ENCODE assay signal across 20 mouse cellular contexts in the genomic region with DNA sequence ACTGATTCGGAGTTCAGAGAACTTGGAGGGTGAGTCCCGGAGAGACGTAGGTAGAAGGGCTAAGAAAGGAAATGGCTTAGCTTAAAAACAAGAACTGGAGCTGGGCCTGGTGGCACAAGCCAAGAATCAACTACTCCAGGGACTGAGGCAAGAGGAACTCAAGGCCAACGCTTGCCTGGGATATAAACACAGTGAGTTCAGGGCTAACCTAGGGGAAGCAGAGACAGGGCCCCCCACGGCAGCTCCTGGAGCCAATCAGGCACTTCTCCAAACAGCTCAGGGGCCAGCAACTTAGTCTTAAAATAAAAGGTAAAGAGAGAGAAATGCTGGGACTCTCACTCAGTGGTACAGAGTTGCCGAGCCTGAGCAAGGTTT. TPM values are rescaled to one million over a fixed set of nuclear protein-coding genes. Genes with fewer than 3 reads are reported as not detected.
A peak's percentile ranks its signal among the peaks of the same experiment; 100 is the strongest.
DNase-seq lines count a peak whose midpoint lies in the region; ATAC-seq lines count a peak whose summit lies in the region.
"Had no signal": no experiment of that assay in that cellular context is flagged by ENCODE, and none has a peak within 500 bp of the region (broad histone marks: within the 10 kb centered on the region; RNA-seq: fewer than 3 reads in every experiment).

No protein-coding gene starts in this region.

- DNase-seq in adrenal gland, postnatal 14 days = peak; percentile 43
- no peak for DNase-seq in adrenal gland, adult 8-10 months
- DNase-seq in kidney, postnatal 10 days = no peak
- no peak for DNase-seq in left cerebral cortex, postnatal 14 days (ENCODE audit: low spot score in 2 of 2)
- DNase-seq: left cerebral cortex, postnatal 4 days; lung, postnatal 10 days; right cerebral cortex, postnatal 14 days; thymus, postnatal 14 days had no signal

- no peaks in the 10 kb centered on the region for H3K9me3 ChIP-seq in kidney, embryonic 14.5 days (ENCODE audit: control insufficient read depth, low read length)
- H3K9me3 ChIP-seq in liver, embryonic 15.5 days (replicated peaks) = no peaks in the 10 kb centered on the region
- no peaks in the 10 kb centered on the region for H3K9me3 ChIP-seq in forebrain, embryonic 15.5 days
- H3K9me3 ChIP-seq: embryonic facial prominence, embryonic 13.5 days; heart, embryonic 12.5 days; hindbrain, embryonic 10.5 days; midbrain, embryonic 10.5 days; neural tube, embryonic 15.5 days had no signal

- ATAC-seq in kidney, embryonic 14.5 days (ENCODE audit: low FRiP score, low TSS enrichment) = no peak
- no peak for ATAC-seq in liver, embryonic 15.5 days (ENCODE audit: insufficient read depth)
- ATAC-seq in forebrain, embryonic 15.5 days (replicated peaks) = no peak
- ATAC-seq: forebrain, embryonic 14.5 days had no signal

- intact Hi-C loops in left cerebral cortex, postnatal 14 days (cut with DNase I) = no loop called here

- WGBS in kidney, embryonic 14.5 days = 79% methylated on average over 6 of the region's 6 CpGs
- WGBS in liver, embryonic 15.5 days (ENCODE audit: insufficient replicate concordance) = 76% methylated on average over 6 of the region's 6 CpGs
- 87% methylated on average over 6 of the region's 6 CpGs for WGBS in forebrain, embryonic 15.5 days

- no peak overlapping the region for H3K4me2 ChIP-seq in kidney, embryonic 14.5 days (replicated peaks; ENCODE audit: low read depth, low read length)
- peak overlapping the region; percentile 95 for H3K4me2 ChIP-seq in liver, embryonic 15.5 days
- no peak overlapping the region for H3K4me2 ChIP-seq in forebrain, embryonic 15.5 days (replicated peaks)
- H3K4me2 ChIP-seq: embryonic facial prominence, embryonic 13.5 days; heart, embryonic 12.5 days; neural tube, embryonic 15.5 days had no signal

- no peaks in the 10 kb centered on the region; the same call in 1 of the 2 replicates for H3K36me3 ChIP-seq in kidney, embryonic 14.5 days (ENCODE audit: control insufficient read depth, insufficient read depth, low read length)
- peaks cover 80% of the 10 kb centered on the region for H3K36me3 ChIP-seq in liver, embryonic 15.5 days (replicated peaks)
- H3K36me3 ChIP-seq in forebrain, embryonic 15.5 days = no peaks in the 10 kb centered on the region
- H3K36me3 ChIP-seq: embryonic facial prominence, embryonic 13.5 days; hindbrain, embryonic 10.5 days; midbrain, embryonic 10.5 days had no signal

- H3K27ac ChIP-seq in kidney, embryonic 14.5 days (ENCODE audit: low read depth, low read length) = peak overlapping the region; percentile 30; the same call in 1 of the 2 replicates
- H3K27ac ChIP-seq in brown adipose tissue, adult 24 weeks (replicated peaks; ENCODE audit: low read depth, low read length) = peak overlapping the region; percentile 53; the same call in 1 of the 2 replicates
- H3K27ac ChIP-seq in liver, embryonic 15.5 days (replicated peaks) = peak overlapping the region; percentile 100
- H3K27ac ChIP-seq in forebrain, embryonic 15.5 days (replicated peaks) = no peak overlapping the region
- H3K27ac ChIP-seq: embryonic facial prominence, embryonic 13.5 days; hindbrain, embryonic 10.5 days; midbrain, embryonic 10.5 days; neural tube, embryonic 15.5 days had no signal

- H3K4me3 ChIP-seq in kidney, embryonic 14.5 days (ENCODE audit: low read length) = no peak overlapping the region
- H3K4me3 ChIP-seq in brown adipose tissue, adult 24 weeks (ENCODE audit: insufficient read depth, low read depth, low read length) = no peak overlapping the region
- peak overlapping the region; percentile 83 for H3K4me3 ChIP-seq in liver, embryonic 15.5 days (replicated peaks)
- no peak overlapping the region for H3K4me3 ChIP-seq in forebrain, embryonic 15.5 days
- H3K4me3 ChIP-seq: embryonic facial prominence, embryonic 13.5 days; heart, embryonic 12.5 days; hindbrain, embryonic 10.5 days; midbrain, embryonic 10.5 days; neural tube, embryonic 15.5 days had no signal

- H3K4me1 ChIP-seq in kidney, embryonic 14.5 days (ENCODE audit: control insufficient read depth, insufficient read depth, low read length) = peaks cover 10% of the 10 kb centered on the region
- peaks cover 6% of the 10 kb centered on the region; the same call in 1 of the 2 replicates for H3K4me1 ChIP-seq in brown adipose tissue, adult 24 weeks (ENCODE audit: control insufficient read depth, insufficient read depth, insufficient read length, low read length)
- peaks cover 85% of the 10 kb centered on the region for H3K4me1 ChIP-seq in liver, embryonic 15.5 days (replicated peaks)
- H3K4me1 ChIP-seq in forebrain, embryonic 15.5 days = peaks cover 2% of the 10 kb centered on the region

- H3K9ac ChIP-seq in kidney, embryonic 14.5 days (ENCODE audit: low read depth, low read length) = no peak overlapping the region
- H3K9ac ChIP-seq in liver, embryonic 15.5 days = peak overlapping the region; percentile 95
- H3K9ac ChIP-seq in forebrain, embryonic 15.5 days (replicated peaks) = no peak overlapping the region
- H3K9ac ChIP-seq: embryonic facial prominence, embryonic 13.5 days; heart, embryonic 12.5 days; neural tube, embryonic 15.5 days had no signal

- no peaks in the 10 kb centered on the region for H3K27me3 ChIP-seq in kidney, embryonic 14.5 days (ENCODE audit: control insufficient read depth, insufficient read depth, low read length)
- H3K27me3 ChIP-seq in liver, embryonic 15.5 days = no peaks in the 10 kb centered on the region
- H3K27me3 ChIP-seq in forebrain, embryonic 15.5 days = no peaks in the 10 kb centered on the region
- H3K27me3 ChIP-seq: embryonic facial prominence, embryonic 13.5 days; heart, embryonic 12.5 days; neural tube, embryonic 15.5 days had no signal

RNA-seq across cellular contexts. Expression of gene Pnpo, which starts 5.4 kb away (rescaled TPM):
- 28.3 and 31.9 TPM in 2 replicates for total RNA-seq in adrenal gland, postnatal 14 days (2021)
- 10 to 100 TPM; 34.5 to 43.3 (median 39.4) TPM for total RNA-seq in adrenal gland, adult 8-10 months (2022)
- 17.3 and 28.0 TPM in 2 replicates for polyA plus RNA-seq in kidney, embryonic 14.5 days (2014; fragmentation: Nextera tagmentation; extraction: Ambion mirVana)
- 19.8 and 25.7 TPM in 2 replicates for polyA plus RNA-seq in brown adipose tissue, adult 24 weeks (2012; ENCODE audit: insufficient read depth, insufficient read length, missing spikeins)
- 719 and 785 TPM in 2 replicates for polyA plus RNA-seq in liver, embryonic 15.5 days (2015; fragmentation: Nextera tagmentation; extraction: Ambion mirVana)
- polyA plus RNA-seq in forebrain, embryonic 15.5 days (2015; fragmentation: Nextera tagmentation; extraction: Ambion mirVana) = 20.7 and 21.5 TPM in 2 replicates
- 10 to 100 TPM; 38.0 to 40.3 TPM for total RNA-seq in left cerebral cortex, postnatal 14 days (2021)

RNA-seq across cellular contexts. Expression of gene Prr15l, which starts 10.5 kb away (rescaled TPM):
- 0.37 TPM in 1 of 2 replicates, not detected in the other for total RNA-seq in adrenal gland, postnatal 14 days (2021)
- total RNA-seq in adrenal gland, adult 8-10 months (2022) = under 1 TPM in 3 of 4 experiments, not detected in 1; 0.28 to 0.70 (median 0.32) TPM
- polyA plus RNA-seq in kidney, embryonic 14.5 days (2014; fragmentation: Nextera tagmentation; extraction: Ambion mirVana) = 33.7 and 36.3 TPM in 2 replicates
- not detected in 2 replicates for polyA plus RNA-seq in brown adipose tissue, adult 24 weeks (2012; ENCODE audit: insufficient read depth, insufficient read length, missing spikeins)
- 5.9 and 6.1 TPM in 2 replicates for polyA plus RNA-seq in liver, embryonic 15.5 days (2015; fragmentation: Nextera tagmentation; extraction: Ambion mirVana)
- 0.17 TPM in 1 of 2 replicates, not detected in the other for polyA plus RNA-seq in forebrain, embryonic 15.5 days (2015; fragmentation: Nextera tagmentation; extraction: Ambion mirVana)
- total RNA-seq in left cerebral cortex, postnatal 14 days (2021) = not detected
- total RNA-seq: gastrocnemius, adult 18-20 months; layer of hippocampus, postnatal 10 days; left cerebral cortex, postnatal 4 days had no signal

RNA-seq across cellular contexts. Expression of gene Cdk5rap3, which starts 22.1 kb away (rescaled TPM):
- 48.6 and 49.9 TPM in 2 replicates for total RNA-seq in adrenal gland, postnatal 14 days (2021)
- 10 to 100 TPM; 55.2 to 82.1 (median 71.5) TPM for total RNA-seq in adrenal gland, adult 8-10 months (2022)
- 66.9 and 69.1 TPM in 2 replicates for polyA plus RNA-seq in kidney, embryonic 14.5 days (2014; fragmentation: Nextera tagmentation; extraction: Ambion mirVana)
- 19.5 and 27.2 TPM in 2 replicates for polyA plus RNA-seq in brown adipose tissue, adult 24 weeks (2012; ENCODE audit: insufficient read depth, insufficient read length, missing spikeins)
- 33.7 and 40.6 TPM in 2 replicates for polyA plus RNA-seq in liver, embryonic 15.5 days (2015; fragmentation: Nextera tagmentation; extraction: Ambion mirVana)
- polyA plus RNA-seq in forebrain, embryonic 15.5 days (2015; fragmentation: Nextera tagmentation; extraction: Ambion mirVana) = 106 and 109 TPM in 2 replicates
- 10 to 100 TPM; 38.9 to 39.9 TPM for total RNA-seq in left cerebral cortex, postnatal 14 days (2021)

RNA-seq across cellular contexts. Expression of gene Sp2, which starts 44.3 kb away (rescaled TPM):
- 15.5 and 18.3 TPM in 2 replicates for total RNA-seq in adrenal gland, postnatal 14 days (2021)
- 10 to 100 TPM; 13.8 to 21.0 (median 16.4) TPM for total RNA-seq in adrenal gland, adult 8-10 months (2022)
- 13.3 and 23.9 TPM in 2 replicates for polyA plus RNA-seq in kidney, embryonic 14.5 days (2014; fragmentation: Nextera tagmentation; extraction: Ambion mirVana)
- 11.8 and 13.1 TPM in 2 replicates for polyA plus RNA-seq in brown adipose tissue, adult 24 weeks (2012; ENCODE audit: insufficient read depth, insufficient read length, missing spikeins)
- 17.6 and 18.0 TPM in 2 replicates for polyA plus RNA-seq in liver, embryonic 15.5 days (2015; fragmentation: Nextera tagmentation; extraction: Ambion mirVana)
- 14.9 and 16.1 TPM in 2 replicates for polyA plus RNA-seq in forebrain, embryonic 15.5 days (2015; fragmentation: Nextera tagmentation; extraction: Ambion mirVana)
- total RNA-seq in left cerebral cortex, postnatal 14 days (2021) = 10 to 100 TPM; 10.1 to 11.8 TPM

Comparison
In these comparisons a context has a peak if more than half of its experiments do, and no peak if none do; other contexts are left out.
1. RNA of gene Pnpo, which starts 5.4 kb away (polyA plus RNA-seq): 719 to 785 TPM in liver, embryonic 15.5 days; 17.3 to 28.0 TPM in kidney, embryonic 14.5 days, 20.7 to 21.5 TPM in forebrain, embryonic 15.5 days and 19.8 to 25.7 TPM in brown adipose tissue, adult 24 weeks; every median in the first group is over 10 times any median in the second.